Mouse (Mus musculus): ENCODE measurements around the gene Srgap3. TPM values are rescaled to one million over a fixed set of nuclear protein-coding genes. Genes with fewer than 3 reads are reported as not detected.

Gene Srgap3
- polyA plus RNA-seq, 1 experiment from 2014 or later = 68.8 TPM

DNA sequence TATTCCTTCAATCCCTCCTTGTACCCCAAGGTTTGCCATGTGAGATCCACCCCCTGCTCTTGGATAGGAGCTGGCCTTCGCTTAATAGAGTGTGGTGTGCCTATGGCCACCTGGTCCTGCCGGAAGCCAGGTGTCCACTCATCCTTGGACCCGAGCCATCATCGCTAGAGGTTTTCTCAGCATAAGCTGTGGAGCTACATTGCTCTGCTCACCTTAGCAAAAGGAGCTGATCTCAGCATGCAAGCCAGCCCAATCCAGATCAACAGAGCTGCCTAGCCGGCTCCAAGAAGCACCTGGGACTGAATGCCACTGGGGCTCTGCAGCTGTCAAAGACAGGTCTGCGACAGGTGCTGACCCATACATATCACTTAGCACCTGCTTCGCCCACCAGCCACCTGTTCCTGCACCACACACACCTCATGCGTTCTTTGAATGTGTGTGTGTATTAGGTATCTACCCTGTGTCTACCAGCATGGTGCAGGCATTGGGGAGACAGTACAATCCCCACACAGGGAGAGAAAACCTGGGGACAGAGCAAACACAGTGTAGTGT is 98.4 kb downstream of the Srgap3 start:
- H3K9me3 ChIP-seq (ENCODE audit: control insufficient read depth, low read length) = no peaks in the 10 kb centered on the region
- H3K4me1 ChIP-seq (ENCODE audit: control insufficient read depth, insufficient read depth, low read length) = peaks cover 29% of the 10 kb centered on the region; the same call in 1 of the 2 replicates
- WGBS = 93% methylated on average over 8 of the region's 8 CpGs
- H3K4me3 ChIP-seq (replicated peaks; ENCODE audit: low read depth, low read length) = no peak overlapping the region
- H3K9ac ChIP-seq (replicated peaks; ENCODE audit: low read length) = no peak overlapping the region
- ATAC-seq (ENCODE audit: low FRiP score, low TSS enrichment) (no peak), DNase-seq (no peak)
- H3K36me3 ChIP-seq (ENCODE audit: control insufficient read depth, insufficient read depth, low read length) = no peaks in the 10 kb centered on the region
- H3K4me2 ChIP-seq (ENCODE audit: low read length) = no peak overlapping the region
- H3K27ac ChIP-seq (replicated peaks; ENCODE audit: low read depth, low read length) = no peak overlapping the region
- no peaks in the 10 kb centered on the region for H3K27me3 ChIP-seq (ENCODE audit: control insufficient read depth, insufficient read depth, low read length)

DNA sequence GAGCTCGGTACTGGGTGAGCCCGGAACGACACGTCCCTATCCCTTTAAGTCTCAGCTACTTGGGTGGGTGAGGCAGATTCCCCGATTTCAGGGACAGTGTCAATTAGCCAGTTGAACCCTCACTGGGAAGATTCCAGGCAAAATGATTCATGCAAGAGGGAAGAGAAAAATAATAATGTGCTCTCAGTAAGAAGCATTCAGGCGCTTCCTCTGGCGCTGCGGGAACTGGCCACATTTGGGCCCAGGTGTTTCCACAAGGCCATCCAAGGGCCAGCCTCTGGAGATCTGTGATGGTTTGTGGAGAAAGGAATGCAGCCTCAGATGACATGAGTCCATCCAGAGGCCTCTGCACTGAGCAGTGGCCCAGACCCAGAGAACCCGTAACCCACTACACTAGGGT is 100.2 kb downstream of the Srgap3 start:
- no peak for ATAC-seq (ENCODE audit: low FRiP score, low TSS enrichment)

GRCm38 (mm10) chr6:112842426-112842825 is 104.6 kb downstream of the Srgap3 start:
- no peaks in the 10 kb centered on the region for H3K36me3 ChIP-seq (ENCODE audit: control insufficient read depth, insufficient read depth, low read length)
- no peak for DNase-seq
- H3K4me2 ChIP-seq (ENCODE audit: low read length) = no peak overlapping the region
- H3K4me3 ChIP-seq (replicated peaks; ENCODE audit: low read depth, low read length) = no peak overlapping the region
- no peak for ATAC-seq (ENCODE audit: low FRiP score, low TSS enrichment)
- H3K27ac ChIP-seq (replicated peaks; ENCODE audit: low read depth, low read length) = peak overlapping the region; percentile 52; the same call in 1 of the 2 replicates
- no peak overlapping the region for H3K9ac ChIP-seq (replicated peaks; ENCODE audit: low read length)
- H3K4me1 ChIP-seq (ENCODE audit: control insufficient read depth, insufficient read depth, low read length) = peaks cover 44% of the 10 kb centered on the region
- 62% methylated on average over 5 of the region's 5 CpGs for WGBS
- H3K9me3 ChIP-seq (ENCODE audit: control insufficient read depth, low read length) = no peaks in the 10 kb centered on the region
- H3K27me3 ChIP-seq (ENCODE audit: control insufficient read depth, insufficient read depth, low read length) = no peaks in the 10 kb centered on the region

More for the DNA sequence above, 100.2 kb downstream of the Srgap3 start:
- Histone ChIP-seq H3K27me3 (ENCODE audit: control insufficient read depth, insufficient read depth, low read length) (no peaks in the 10 kb centered on the region), H3K27ac (replicated peaks; ENCODE audit: low read depth, low read length) (no peak overlapping the region), H3K36me3 (ENCODE audit: control insufficient read depth, insufficient read depth, low read length) (no peaks in the 10 kb centered on the region), H3K4me1 (ENCODE audit: control insufficient read depth, insufficient read depth, low read length) (peaks cover 31% of the 10 kb centered on the region; the same call in 1 of the 2 replicates), H3K9me3 (ENCODE audit: control insufficient read depth, low read length) (no peaks in the 10 kb centered on the region), H3K9ac (replicated peaks; ENCODE audit: low read length) (no peak overlapping the region), H3K4me3 (replicated peaks; ENCODE audit: low read depth, low read length) (no peak overlapping the region), H3K4me2 (ENCODE audit: low read length) (no peak overlapping the region)
- 96% methylated on average over 9 of the region's 9 CpGs for WGBS
- no peak for DNase-seq

DNA sequence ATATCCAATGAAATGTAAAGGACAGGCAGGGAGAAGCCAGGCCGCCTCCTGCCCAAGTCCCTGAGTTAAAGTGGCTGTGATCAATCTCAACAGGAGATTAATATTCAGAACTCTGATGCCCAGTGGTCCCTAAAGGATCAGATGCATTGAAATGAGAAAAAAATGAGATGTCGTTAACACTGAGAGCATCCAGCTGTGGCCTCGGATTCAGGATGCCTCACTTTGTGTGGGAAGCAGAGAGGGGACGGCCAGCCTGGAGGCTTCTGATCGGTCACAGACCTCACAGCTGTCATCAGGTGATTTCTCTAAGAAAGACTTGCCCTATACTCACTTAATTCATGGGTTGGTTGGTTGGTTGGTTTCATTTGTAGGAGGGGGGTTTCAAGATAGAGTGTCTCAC is 106.7 kb downstream of the Srgap3 start:
- peaks cover 52% of the 10 kb centered on the region for H3K4me1 ChIP-seq (ENCODE audit: control insufficient read depth, insufficient read depth, low read length)
- ATAC-seq (ENCODE audit: low FRiP score, low TSS enrichment) = peak; percentile 16; the same call in 1 of the 2 replicates

DNA sequence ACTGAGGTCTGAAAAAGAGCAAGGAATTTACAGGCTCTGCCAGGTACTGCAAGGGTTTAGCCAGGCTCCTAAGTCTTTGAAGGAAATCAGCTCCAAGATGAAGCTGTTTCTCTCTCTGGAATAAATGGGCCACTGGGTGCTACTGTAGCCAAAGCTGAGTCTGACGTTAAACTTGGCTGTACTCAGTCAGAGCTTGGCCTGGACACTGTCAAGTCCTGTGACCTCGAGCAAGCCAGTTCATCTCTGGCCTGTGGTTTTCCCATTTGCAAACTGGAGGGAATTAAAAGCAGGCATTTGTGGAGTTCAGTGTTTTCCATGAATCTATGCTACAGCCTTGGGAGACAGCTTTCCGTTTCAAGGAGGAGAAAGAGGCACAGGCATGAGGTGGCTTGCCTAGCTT is 107.7 kb downstream of the Srgap3 start:
- Histone ChIP-seq H3K27ac (replicated peaks; ENCODE audit: low read depth, low read length) (peak overlapping the region; percentile 70), H3K9me3 (ENCODE audit: control insufficient read depth, low read length) (no peaks in the 10 kb centered on the region), H3K36me3 (ENCODE audit: control insufficient read depth, insufficient read depth, low read length) (no peaks in the 10 kb centered on the region), H3K4me1 (ENCODE audit: control insufficient read depth, insufficient read depth, low read length) (peaks cover 56% of the 10 kb centered on the region), H3K4me3 (replicated peaks; ENCODE audit: low read depth, low read length) (no peak overlapping the region), H3K9ac (replicated peaks; ENCODE audit: low read length) (no peak overlapping the region), H3K4me2 (ENCODE audit: low read length) (peak overlapping the region; percentile 23), H3K27me3 (ENCODE audit: control insufficient read depth, insufficient read depth, low read length) (no peaks in the 10 kb centered on the region)
- WGBS = 36% methylated on average over 3 of the region's 3 CpGs
- DNase-seq (no peak), ATAC-seq (ENCODE audit: low FRiP score, low TSS enrichment) (no peak)

More for the DNA sequence above, 106.7 kb downstream of the Srgap3 start:
- Histone ChIP-seq H3K27me3 (ENCODE audit: control insufficient read depth, insufficient read depth, low read length) (no peaks in the 10 kb centered on the region), H3K9ac (replicated peaks; ENCODE audit: low read length) (no peak overlapping the region), H3K4me3 (replicated peaks; ENCODE audit: low read depth, low read length) (no peak overlapping the region), H3K36me3 (ENCODE audit: control insufficient read depth, insufficient read depth, low read length) (no peaks in the 10 kb centered on the region), H3K9me3 (ENCODE audit: control insufficient read depth, low read length) (no peaks in the 10 kb centered on the region), H3K27ac (replicated peaks; ENCODE audit: low read depth, low read length) (peak overlapping the region; percentile 70), H3K4me2 (ENCODE audit: low read length) (no peak overlapping the region)
- WGBS = 14% methylated on average over 5 of the region's 5 CpGs
- DNase-seq = peak; percentile 58

DNA sequence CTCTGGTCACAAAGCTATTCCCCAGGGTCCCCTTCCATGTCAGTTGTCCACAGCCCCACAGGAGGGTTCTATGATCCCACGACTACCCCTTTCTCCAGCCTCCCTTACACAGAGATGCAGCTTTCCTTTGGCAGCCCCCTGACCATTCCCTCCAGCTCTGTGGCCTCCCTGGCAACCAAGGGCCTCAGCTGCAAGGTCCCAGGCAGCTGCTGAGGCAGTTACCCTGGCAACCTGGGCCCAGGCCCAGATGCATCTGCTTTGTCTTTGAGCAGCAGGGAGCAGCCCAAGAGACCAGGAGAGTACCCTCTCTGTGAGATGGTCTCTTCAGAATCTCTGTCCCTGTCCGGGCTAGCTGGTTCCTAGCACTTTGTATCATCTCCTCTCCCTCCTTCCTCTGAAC is 108.2 kb downstream of the Srgap3 start:
- ATAC-seq (ENCODE audit: low FRiP score, low TSS enrichment) (peak; percentile 89), DNase-seq (peak; percentile 87)
- H3K4me1 ChIP-seq (ENCODE audit: control insufficient read depth, insufficient read depth, low read length) = peaks cover 61% of the 10 kb centered on the region
- 2% methylated on average over 2 of the region's 2 CpGs for WGBS
- no peaks in the 10 kb centered on the region for H3K9me3 ChIP-seq (ENCODE audit: control insufficient read depth, low read length)
- no peaks in the 10 kb centered on the region for H3K36me3 ChIP-seq (ENCODE audit: control insufficient read depth, insufficient read depth, low read length)
- no peaks in the 10 kb centered on the region for H3K27me3 ChIP-seq (ENCODE audit: control insufficient read depth, insufficient read depth, low read length)
- H3K27ac ChIP-seq (replicated peaks; ENCODE audit: low read depth, low read length) = peak overlapping the region; percentile 70
- H3K4me3 ChIP-seq (replicated peaks; ENCODE audit: low read depth, low read length) = no peak overlapping the region
- H3K9ac ChIP-seq (replicated peaks; ENCODE audit: low read length) = no peak overlapping the region; the same call in 1 of the 2 replicates
- H3K4me2 ChIP-seq (ENCODE audit: low read length) = peak overlapping the region; percentile 23

DNA sequence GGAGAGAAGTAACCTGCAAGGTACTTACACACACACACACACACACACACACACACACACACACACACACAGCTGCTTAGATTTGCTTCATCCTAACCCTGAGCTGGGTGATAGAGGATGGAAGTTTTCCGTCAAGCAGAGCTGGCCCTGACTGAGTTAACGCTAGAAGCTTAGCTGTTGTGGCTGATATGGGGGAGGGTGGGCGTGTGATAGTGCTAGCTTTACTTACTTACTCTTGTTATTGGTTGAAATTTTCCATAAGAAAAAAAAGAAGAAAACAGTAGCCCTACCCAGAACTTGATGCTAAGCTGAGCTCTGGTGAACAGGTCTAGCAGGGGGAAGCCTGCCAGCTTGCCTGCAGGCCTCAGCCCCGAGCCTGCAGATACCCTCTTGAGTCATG is 110.4 kb downstream of the Srgap3 start:
- Histone ChIP-seq H3K27me3 (ENCODE audit: control insufficient read depth, insufficient read depth, low read length) (no peaks in the 10 kb centered on the region), H3K36me3 (ENCODE audit: control insufficient read depth, insufficient read depth, low read length) (no peaks in the 10 kb centered on the region), H3K27ac (replicated peaks; ENCODE audit: low read depth, low read length) (peak overlapping the region; percentile 37; the same call in 1 of the 2 replicates), H3K4me1 (ENCODE audit: control insufficient read depth, insufficient read depth, low read length) (peaks cover 61% of the 10 kb centered on the region), H3K4me3 (replicated peaks; ENCODE audit: low read depth, low read length) (no peak overlapping the region), H3K4me2 (ENCODE audit: low read length) (no peak overlapping the region), H3K9me3 (ENCODE audit: control insufficient read depth, low read length) (no peaks in the 10 kb centered on the region), H3K9ac (replicated peaks; ENCODE audit: low read length) (no peak overlapping the region)
- 84% methylated on average over 4 of the region's 4 CpGs for WGBS
- ATAC-seq (ENCODE audit: low FRiP score, low TSS enrichment) (no peak), DNase-seq (no peak)

- Histone ChIP-seq H3K27me3 (ENCODE audit: control insufficient read depth, insufficient read depth, low read length) (no peaks in the 10 kb centered on the region), H3K36me3 (ENCODE audit: control insufficient read depth, insufficient read depth, low read length) (no peaks in the 10 kb centered on the region), H3K4me3 (replicated peaks; ENCODE audit: low read depth, low read length) (no peak overlapping the region), H3K9me3 (ENCODE audit: control insufficient read depth, low read length) (no peaks in the 10 kb centered on the region), H3K4me2 (ENCODE audit: low read length) (no peak overlapping the region), H3K4me1 (ENCODE audit: control insufficient read depth, insufficient read depth, low read length) (peaks cover 62% of the 10 kb centered on the region), H3K9ac (replicated peaks; ENCODE audit: low read length) (no peak overlapping the region), H3K27ac (replicated peaks; ENCODE audit: low read depth, low read length) (0 out of 2 replicates have a peak overlapping the region, but pooled peaks have one; percentile 46)
- 75% methylated on average over 4 of the region's 4 CpGs for WGBS
- ATAC-seq (ENCODE audit: low FRiP score, low TSS enrichment) (no peak), DNase-seq (no peak)
Measured at GRCm38 (mm10) chr6:112835413-112835812, 111.7 kb downstream of the Srgap3 start.

DNA sequence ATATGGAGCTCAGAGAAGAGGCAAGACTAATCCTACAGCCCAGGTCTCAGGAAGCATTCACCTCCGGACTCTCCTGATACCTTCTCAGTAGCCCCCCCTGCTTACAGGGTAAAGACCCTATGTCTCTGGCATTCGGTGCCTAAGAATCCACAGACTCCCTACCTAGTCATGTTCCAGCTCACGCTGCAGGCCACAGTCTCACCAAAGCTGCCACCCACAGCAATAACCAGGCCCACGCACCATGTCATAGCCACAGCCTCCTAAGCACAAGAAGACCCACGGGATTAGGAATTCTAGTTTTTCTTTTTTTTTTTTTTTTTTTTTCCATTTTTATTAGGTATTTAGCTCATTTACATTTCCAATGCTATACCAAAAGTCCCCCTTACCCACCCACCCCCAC is 112.6 kb downstream of the Srgap3 start:
- H3K4me1 ChIP-seq (ENCODE audit: control insufficient read depth, insufficient read depth, low read length) = peaks cover 61% of the 10 kb centered on the region
- no peak overlapping the region for H3K4me3 ChIP-seq (replicated peaks; ENCODE audit: low read depth, low read length)
- H3K27me3 ChIP-seq (ENCODE audit: control insufficient read depth, insufficient read depth, low read length) = no peaks in the 10 kb centered on the region
- ATAC-seq (ENCODE audit: low FRiP score, low TSS enrichment) (no peak), DNase-seq (no peak)
- 59% methylated on average over 5 of the region's 5 CpGs for WGBS
- peak overlapping the region; percentile 80 for H3K27ac ChIP-seq (replicated peaks; ENCODE audit: low read depth, low read length)
- H3K4me2 ChIP-seq (ENCODE audit: low read length) = no peak overlapping the region
- H3K9ac ChIP-seq (replicated peaks; ENCODE audit: low read length) = no peak overlapping the region
- H3K36me3 ChIP-seq (ENCODE audit: control insufficient read depth, insufficient read depth, low read length) = no peaks in the 10 kb centered on the region
- no peaks in the 10 kb centered on the region for H3K9me3 ChIP-seq (ENCODE audit: control insufficient read depth, low read length)

All from midbrain, embryonic 14.5 days (tissue).